Mouse (Mus musculus): ENCODE data around the gene 2300009A05Rik. TPM values are rescaled to one million over a fixed set of nuclear protein-coding genes. Genes with fewer than 3 reads are reported as not detected.

Gene 2300009A05Rik
- polyA plus RNA-seq, 1 experiment from 2014 or later: 35.3 TPM

- H3K36me3 ChIP-seq: peaks cover 17% of the 10 kb centered on the region; the same call in 1 of the 2 replicates
- under 1% methylated on average over 58 of the region's 58 CpGs for WGBS
- peak within 1 kb of the TSS; percentile 88 for H3K4me3 ChIP-seq
- H3K9me3 ChIP-seq: no peaks in the 10 kb centered on the region
- H3K4me1 ChIP-seq: peaks cover 51% of the 10 kb centered on the region
- no peaks in the 10 kb centered on the region for H3K27me3 ChIP-seq (ENCODE audit: insufficient read depth, poor library complexity, severe bottlenecking)
- DNase-seq (ENCODE audit: low spot score): peak; percentile 95
- peak within 1 kb of the TSS; percentile 98 for H3K27ac ChIP-seq
Observed at GRCm38 (mm10) chr9:63377270-63378142, 21.5 kb downstream of the 2300009A05Rik start, which contains the start of gene Map2k5. Gene Map2k5, minus strand, starts transcription at chr9:63377902.

GRCm38 (mm10) chr9:63373315-63373714 is 25.7 kb downstream of the 2300009A05Rik start:
- WGBS: 14% methylated on average over 2 of the region's 2 CpGs
- Histone ChIP-seq H3K4me1 (peaks cover 76% of the 10 kb centered on the region), H3K36me3 (peaks cover 36% of the 10 kb centered on the region)

GRCm38 (mm10) chr9:63372541-63372940 is 26.5 kb downstream of the 2300009A05Rik start:
- DNase-seq (ENCODE audit: low spot score): no peak
- Histone ChIP-seq H3K36me3 (peaks cover 36% of the 10 kb centered on the region), H3K4me3 (no peak overlapping the region), H3K27me3 (ENCODE audit: insufficient read depth, poor library complexity, severe bottlenecking) (no peaks in the 10 kb centered on the region), H3K27ac (no peak overlapping the region), H3K4me1 (peaks cover 74% of the 10 kb centered on the region), H3K9me3 (no peaks in the 10 kb centered on the region)
- WGBS: 52% methylated on average over 8 of the region's 8 CpGs

More at GRCm38 (mm10) chr9:63373315-63373714, 25.7 kb downstream of the 2300009A05Rik start:
- Histone ChIP-seq H3K4me3 (no peak overlapping the region), H3K9me3 (no peaks in the 10 kb centered on the region), H3K27me3 (ENCODE audit: insufficient read depth, poor library complexity, severe bottlenecking) (no peaks in the 10 kb centered on the region), H3K27ac (0 out of 2 replicates have a peak overlapping the region, but pooled peaks have one; percentile 52)
- no peak for DNase-seq (ENCODE audit: low spot score)

GRCm38 (mm10) chr9:63360410-63360809 is 38.6 kb downstream of the 2300009A05Rik start:
- H3K4me1 ChIP-seq: peaks cover 16% of the 10 kb centered on the region; the same call in 1 of the 2 replicates
- WGBS: 47% methylated on average over 3 of the region's 3 CpGs

GRCm38 (mm10) chr9:63359016-63359415 is 40.0 kb downstream of the 2300009A05Rik start:
- WGBS: 88% methylated on average over 5 of the region's 5 CpGs
- peaks cover 18% of the 10 kb centered on the region; the same call in 1 of the 2 replicates for H3K36me3 ChIP-seq
- H3K27ac ChIP-seq: no peak overlapping the region
- no peak for DNase-seq (ENCODE audit: low spot score)
- no peak overlapping the region for H3K4me3 ChIP-seq
- peaks cover 16% of the 10 kb centered on the region; the same call in 1 of the 2 replicates for H3K4me1 ChIP-seq
- no peaks in the 10 kb centered on the region for H3K9me3 ChIP-seq
- no peaks in the 10 kb centered on the region for H3K27me3 ChIP-seq (ENCODE audit: insufficient read depth, poor library complexity, severe bottlenecking)

More at GRCm38 (mm10) chr9:63360410-63360809, 38.6 kb downstream of the 2300009A05Rik start:
- DNase-seq (ENCODE audit: low spot score): no peak
- Histone ChIP-seq H3K27ac (no peak overlapping the region), H3K36me3 (peaks cover 19% of the 10 kb centered on the region), H3K4me3 (no peak overlapping the region), H3K9me3 (no peaks in the 10 kb centered on the region), H3K27me3 (ENCODE audit: insufficient read depth, poor library complexity, severe bottlenecking) (no peaks in the 10 kb centered on the region)

- no peak for DNase-seq (ENCODE audit: low spot score)
- H3K27me3 ChIP-seq (ENCODE audit: insufficient read depth, poor library complexity, severe bottlenecking): no peaks in the 10 kb centered on the region
- H3K9me3 ChIP-seq: no peaks in the 10 kb centered on the region
- H3K27ac ChIP-seq: no peak overlapping the region
- 91% methylated on average over 4 of the region's 4 CpGs for WGBS
- H3K4me1 ChIP-seq: peaks cover 12% of the 10 kb centered on the region; the same call in 1 of the 2 replicates
- no peak overlapping the region for H3K4me3 ChIP-seq
- peaks cover 18% of the 10 kb centered on the region; the same call in 1 of the 2 replicates for H3K36me3 ChIP-seq
Observed at GRCm38 (mm10) chr9:63356721-63357120, 42.3 kb downstream of the 2300009A05Rik start.

GRCm38 (mm10) chr9:63356278-63356677 is 42.8 kb downstream of the 2300009A05Rik start:
- Histone ChIP-seq H3K27ac (no peak overlapping the region), H3K4me3 (no peak overlapping the region), H3K9me3 (no peaks in the 10 kb centered on the region), H3K4me1 (peaks cover 7% of the 10 kb centered on the region; the same call in 1 of the 2 replicates), H3K27me3 (ENCODE audit: insufficient read depth, poor library complexity, severe bottlenecking) (no peaks in the 10 kb centered on the region), H3K36me3 (peaks cover 18% of the 10 kb centered on the region; the same call in 1 of the 2 replicates)
- DNase-seq (ENCODE audit: low spot score): no peak
- 83% methylated on average over 9 of the region's 9 CpGs for WGBS

- no peak for DNase-seq (ENCODE audit: low spot score)
- WGBS: 79% methylated on average over 4 of the region's 4 CpGs
- Histone ChIP-seq H3K9me3 (no peaks in the 10 kb centered on the region), H3K4me3 (no peak overlapping the region), H3K27me3 (ENCODE audit: insufficient read depth, poor library complexity, severe bottlenecking) (no peaks in the 10 kb centered on the region), H3K4me1 (peaks cover 6% of the 10 kb centered on the region; the same call in 1 of the 2 replicates), H3K36me3 (peaks cover 18% of the 10 kb centered on the region; the same call in 1 of the 2 replicates), H3K27ac (no peak overlapping the region)
Observed at GRCm38 (mm10) chr9:63354168-63354567, 44.9 kb downstream of the 2300009A05Rik start.

- DNase-seq (ENCODE audit: low spot score): no peak
- Histone ChIP-seq H3K9me3 (no peaks in the 10 kb centered on the region), H3K4me3 (no peak overlapping the region), H3K36me3 (peaks cover 3% of the 10 kb centered on the region; the same call in 1 of the 2 replicates), H3K27ac (no peak overlapping the region), H3K27me3 (ENCODE audit: insufficient read depth, poor library complexity, severe bottlenecking) (no peaks in the 10 kb centered on the region), H3K4me1 (peaks cover 34% of the 10 kb centered on the region)
- 84% methylated on average over 8 of the region's 8 CpGs for WGBS
Observed at GRCm38 (mm10) chr9:63350030-63350429, 49.0 kb downstream of the 2300009A05Rik start.

GRCm38 (mm10) chr9:63349241-63349640 is 49.8 kb downstream of the 2300009A05Rik start:
- H3K9me3 ChIP-seq: no peaks in the 10 kb centered on the region
- DNase-seq (ENCODE audit: low spot score): no peak
- WGBS: 82% methylated on average over 3 of the region's 3 CpGs
- H3K4me3 ChIP-seq: no peak overlapping the region
- H3K4me1 ChIP-seq: peaks cover 34% of the 10 kb centered on the region
- no peaks in the 10 kb centered on the region for H3K27me3 ChIP-seq (ENCODE audit: insufficient read depth, poor library complexity, severe bottlenecking)
- H3K27ac ChIP-seq: no peak overlapping the region
- peaks cover 1% of the 10 kb centered on the region; the same call in 1 of the 2 replicates for H3K36me3 ChIP-seq

GRCm38 (mm10) chr9:63348146-63348545 is 50.9 kb downstream of the 2300009A05Rik start:
- DNase-seq (ENCODE audit: low spot score): no peak
- no peak overlapping the region for H3K4me3 ChIP-seq

GRCm38 (mm10) chr9:63346029-63346428 is 53.0 kb downstream of the 2300009A05Rik start:
- 0 out of 2 replicates have a peak, but pooled peaks cover 2% of the 10 kb centered on the region for H3K36me3 ChIP-seq
- no peaks in the 10 kb centered on the region for H3K27me3 ChIP-seq (ENCODE audit: insufficient read depth, poor library complexity, severe bottlenecking)
- no peak for DNase-seq (ENCODE audit: low spot score)
- no peak overlapping the region for H3K4me3 ChIP-seq
- H3K27ac ChIP-seq: no peak overlapping the region
- WGBS: 84% methylated on average over 6 of the region's 6 CpGs
- H3K4me1 ChIP-seq: peaks cover 34% of the 10 kb centered on the region
- no peaks in the 10 kb centered on the region for H3K9me3 ChIP-seq

More at GRCm38 (mm10) chr9:63348146-63348545, 50.9 kb downstream of the 2300009A05Rik start:
- no peaks in the 10 kb centered on the region; the same call in 1 of the 2 replicates for H3K36me3 ChIP-seq
- 56% methylated on average over 1 of the region's 1 CpGs for WGBS
- no peaks in the 10 kb centered on the region for H3K27me3 ChIP-seq (ENCODE audit: insufficient read depth, poor library complexity, severe bottlenecking)
- no peak overlapping the region for H3K27ac ChIP-seq
- H3K4me1 ChIP-seq: peaks cover 34% of the 10 kb centered on the region
- H3K9me3 ChIP-seq: no peaks in the 10 kb centered on the region

Data from heart, embryonic 10.5 days (tissue).